Mouse (Mus musculus) stomach, postnatal 0 days (tissue): Measurements from ENCODE around the gene Vangl1. TPM values are rescaled to one million over a fixed set of nuclear protein-coding genes. Genes with fewer than 3 reads are reported as not detected.

Experiments used
- ATAC-seq: fragments of 200-750 bp; cut with Nextera tagmentation; 2 replicates; pipeline ENCODE4 v1.8.0; 2017; ENCODE audit not compliant: low FRiP score, low TSS enrichment
- DNase-seq: peaks from one replicate; pipeline ENCODE4 v3.0.0-alpha.2; 2016; ENCODE audit warnings: low spot score
- H3K27ac ChIP-seq: fragments of 300-500 bp; sonication (generic); replicated peaks from 2 replicates; pipeline ENCODE4 v1.5.1; 2014; ENCODE audit warnings: mild to moderate bottlenecking, control low read depth
- H3K27me3 ChIP-seq: fragments of 300-500 bp; sonication (generic); 2 replicates; pipeline ENCODE4 v1.6.1; 2014; ENCODE audit warnings: low read length; ENCODE audit not compliant: control insufficient read depth, insufficient read depth
- H3K36me3 ChIP-seq: fragments of 300-500 bp; sonication (generic); 2 replicates; pipeline ENCODE4 v1.6.1; 2014; ENCODE audit warnings: low read length, mixed read lengths; ENCODE audit not compliant: control insufficient read depth, insufficient read depth
- H3K4me1 ChIP-seq: fragments of 300-500 bp; sonication (generic); replicated peaks from 2 replicates; pipeline ENCODE4 v1.6.1; 2014; ENCODE audit warnings: antibody characterized with exemption; ENCODE audit not compliant: control insufficient read depth, insufficient read depth
- H3K4me2 ChIP-seq: fragments of 300-500 bp; sonication (generic); replicated peaks from 2 replicates; pipeline ENCODE4 v1.6.1; 2014; ENCODE audit warnings: low read depth, mild to moderate bottlenecking, control low read depth, moderate library complexity
- H3K4me3 ChIP-seq: fragments of 300-500 bp; sonication (generic); 2 replicates; pipeline ENCODE4 v1.5.1; 2014; ENCODE audit warnings: low read depth, low read length, control low read depth
- H3K9ac ChIP-seq: fragments of 300-500 bp; sonication (generic); 2 replicates; pipeline ENCODE4 v1.6.1; 2014; ENCODE audit warnings: mild to moderate bottlenecking, low read length, control low read depth, mixed read lengths
- H3K9me3 ChIP-seq: fragments of 300-500 bp; sonication (generic); 2 replicates; pipeline ENCODE4 v1.6.1; 2016; ENCODE audit warnings: low read length; ENCODE audit not compliant: control insufficient read depth
- CTCF ChIP-seq: IDR thresholded peaks from 2 replicates; pipeline ENCODE4 v1.5.1; 2016; ENCODE audit warnings: antibody characterized with exemption, low read depth, mild to moderate bottlenecking, moderate library complexity
- EP300 ChIP-seq: optimal IDR thresholded peaks from 2 replicates; pipeline ENCODE3; 2016; ENCODE audit warnings: antibody characterized with exemption
- WGBS: fragments of 180-500 bp; shearing (Covaris S2); extraction: QIAGEN DNeasy Blood & Tissue Kit; methylation state at CpG from one replicate; pipeline ENCODE4 v1.1.7; 2014; 5-methylcytosine and 5-hydroxymethylcytosine counted together
- polyA plus RNA-seq: library from polyadenylated mRNA; unstranded; fragments of >200 nt; fragmentation: Nextera tagmentation; extraction: Ambion mirVana; gene quantifications from 2 replicates; pipeline ENCODE4 v1.2.1, GENCODE M21; 2015

Gene Vangl1
- polyA plus RNA-seq, 1 experiment from 2014 or later = 14.1 TPM

DNA sequence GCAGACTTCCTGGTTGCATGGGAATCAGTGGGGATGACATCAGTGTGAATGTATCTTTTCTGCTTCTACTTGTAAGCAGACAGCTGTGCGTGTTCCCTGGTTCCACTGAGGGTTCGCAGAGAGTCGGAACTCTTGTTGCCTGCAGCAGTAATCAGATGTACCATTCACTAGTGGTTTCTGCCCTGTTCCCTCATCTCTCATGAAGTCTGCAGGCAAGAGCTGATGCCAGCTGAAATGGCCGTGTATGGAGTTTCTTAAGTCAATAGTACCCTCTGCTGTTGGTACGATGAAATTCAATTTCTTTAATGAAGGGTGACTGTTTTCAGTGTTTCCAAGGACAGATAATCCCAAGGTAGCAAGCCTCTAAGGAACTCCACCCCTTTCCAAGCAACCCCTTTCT, 38.4 kb upstream of the Vangl1 start:
- WGBS = 45% methylated on average over 5 of the region's 5 CpGs
- ATAC-seq (peak; percentile 56; the same call in 1 of the 2 replicates), DNase-seq (peak; percentile 19)

DNA sequence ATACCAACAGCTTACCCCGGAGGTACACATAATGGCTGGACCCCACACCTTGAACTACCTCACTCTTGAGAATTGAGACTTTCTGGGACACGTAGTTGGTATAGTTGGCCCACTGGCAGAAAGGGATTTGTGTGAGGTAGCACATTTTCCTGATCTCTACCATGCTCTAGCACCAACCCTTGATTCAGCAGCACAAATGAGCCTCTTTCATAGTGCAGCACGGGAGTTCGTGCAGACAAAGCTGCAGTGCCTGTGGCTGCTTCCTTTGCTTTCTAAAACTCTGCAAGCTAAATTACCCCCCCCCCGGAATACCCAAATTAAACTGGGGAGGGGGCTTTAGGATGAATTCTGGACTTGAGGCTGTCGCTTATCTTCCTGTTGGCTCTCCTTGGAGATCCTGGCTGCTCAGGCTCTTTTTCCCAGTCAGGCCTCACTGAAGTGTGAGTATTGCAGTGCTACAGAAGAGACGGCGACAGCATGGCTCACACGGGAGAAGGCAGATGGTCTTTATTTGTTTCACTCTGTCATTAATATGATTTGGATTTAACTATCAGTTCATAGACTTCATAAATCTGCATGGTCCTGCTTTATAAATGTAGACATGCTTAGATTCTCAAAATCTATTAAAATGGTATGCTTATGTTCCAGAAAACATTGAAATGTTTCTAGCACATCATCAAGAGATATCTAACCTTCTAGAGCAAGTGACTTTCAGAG, 27.1 kb upstream of the Vangl1 start:
- no peaks in the 10 kb centered on the region for H3K4me1 ChIP-seq
- no peak for ATAC-seq
- H3K9me3 ChIP-seq = no peaks in the 10 kb centered on the region
- DNase-seq = no peak
- H3K27ac ChIP-seq = no peak overlapping the region
- no peak overlapping the region for H3K9ac ChIP-seq
- 83% methylated on average over 9 of the region's 9 CpGs for WGBS
- no peak overlapping the region for H3K4me3 ChIP-seq
- no peaks in the 10 kb centered on the region for H3K36me3 ChIP-seq
- TF ChIP-seq CTCF (no peak), EP300 (no peak)
- no peak overlapping the region for H3K4me2 ChIP-seq
- no peaks in the 10 kb centered on the region for H3K27me3 ChIP-seq

More for the DNA sequence above, 38.4 kb upstream of the Vangl1 start:
- Histone ChIP-seq H3K27ac (no peak overlapping the region), H3K9me3 (no peaks in the 10 kb centered on the region), H3K27me3 (no peaks in the 10 kb centered on the region), H3K36me3 (no peaks in the 10 kb centered on the region), H3K4me2 (no peak overlapping the region), H3K9ac (no peak overlapping the region), H3K4me1 (no peaks in the 10 kb centered on the region), H3K4me3 (no peak overlapping the region)
- no peak for TF ChIP-seq EP300
- peak; percentile 80 for TF ChIP-seq CTCF

DNA sequence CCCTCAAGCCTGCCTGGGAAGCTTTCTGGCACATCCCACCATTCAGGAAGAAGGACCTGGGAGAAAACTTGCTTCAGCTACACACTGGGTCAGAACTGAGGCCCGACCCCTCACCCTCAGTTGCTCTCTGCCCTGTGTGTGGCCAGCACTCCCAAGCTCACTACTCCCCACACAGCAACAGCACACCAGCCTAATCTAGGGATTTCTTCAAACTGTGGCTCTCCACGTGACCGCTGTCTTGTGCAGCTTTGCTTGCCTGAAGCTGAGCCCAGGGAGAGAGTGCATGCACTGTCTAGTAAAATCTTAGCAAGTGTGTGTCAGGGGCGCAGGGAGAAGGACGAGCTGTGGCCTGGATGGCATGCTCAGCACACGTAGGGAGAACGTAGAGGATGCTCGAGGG, 18.3 kb upstream of the Vangl1 start:
- Histone ChIP-seq H3K27ac (no peak overlapping the region), H3K9me3 (no peaks in the 10 kb centered on the region), H3K4me3 (no peak overlapping the region), H3K4me2 (no peak overlapping the region), H3K36me3 (no peaks in the 10 kb centered on the region), H3K4me1 (no peaks in the 10 kb centered on the region), H3K27me3 (no peaks in the 10 kb centered on the region), H3K9ac (no peak overlapping the region)
- ATAC-seq (no peak), DNase-seq (no peak)
- TF ChIP-seq CTCF (no peak), EP300 (no peak)
- WGBS = 85% methylated on average over 8 of the region's 8 CpGs

DNA sequence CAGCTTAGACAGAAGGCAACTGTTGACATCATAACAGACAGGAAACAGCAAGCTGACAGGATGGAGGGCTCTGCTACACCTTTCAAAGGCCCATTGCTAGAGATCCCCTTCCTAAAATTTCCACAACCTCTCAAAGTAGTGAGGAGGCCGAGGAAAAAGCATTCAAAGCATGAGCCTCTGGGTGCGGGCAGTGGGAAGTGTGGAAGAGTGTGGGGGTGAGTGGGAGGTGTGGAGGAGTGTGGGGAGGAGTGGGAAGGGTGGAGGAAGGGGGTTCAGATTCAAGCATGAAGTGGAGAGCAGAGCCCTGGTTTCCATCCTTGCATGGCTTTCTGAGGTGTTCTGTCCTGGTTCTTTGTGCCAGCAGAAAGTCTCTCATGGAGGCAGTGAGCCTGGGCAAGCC, 13.8 kb upstream of the Vangl1 start:
- H3K27ac ChIP-seq = no peak overlapping the region
- WGBS = 84% methylated on average over 2 of the region's 2 CpGs
- DNase-seq = no peak

DNA sequence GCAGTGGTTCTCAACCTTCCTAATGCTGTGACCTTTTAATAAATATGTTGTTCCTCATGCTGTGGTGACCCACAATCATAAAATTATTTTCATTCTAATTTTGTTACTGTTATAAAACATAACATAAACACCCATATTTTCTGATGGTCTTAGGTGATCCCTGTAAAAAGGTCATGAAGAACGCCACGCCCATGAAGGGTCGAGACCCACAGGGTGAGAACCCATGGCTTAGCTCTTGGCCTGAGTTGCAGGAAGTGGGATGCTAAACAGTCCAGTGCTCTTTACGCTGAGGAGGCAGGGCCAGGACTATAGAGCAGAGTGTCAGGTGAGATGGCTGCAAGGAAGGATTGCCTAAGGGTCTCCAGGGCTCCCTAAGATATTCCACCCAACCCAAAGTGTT, 10.2 kb upstream of the Vangl1 start:
- Histone ChIP-seq H3K9me3 (no peaks in the 10 kb centered on the region), H3K27me3 (no peaks in the 10 kb centered on the region), H3K4me2 (no peak overlapping the region), H3K4me1 (no peaks in the 10 kb centered on the region), H3K36me3 (no peaks in the 10 kb centered on the region), H3K9ac (no peak overlapping the region), H3K27ac (no peak overlapping the region), H3K4me3 (no peak overlapping the region)
- ATAC-seq (no peak), DNase-seq (no peak)
- TF ChIP-seq CTCF (no peak), EP300 (no peak)
- 79% methylated on average over 4 of the region's 4 CpGs for WGBS

More for the DNA sequence above, 13.8 kb upstream of the Vangl1 start:
- Histone ChIP-seq H3K36me3 (no peaks in the 10 kb centered on the region), H3K4me2 (no peak overlapping the region), H3K4me3 (no peak overlapping the region), H3K27me3 (no peaks in the 10 kb centered on the region), H3K9me3 (no peaks in the 10 kb centered on the region), H3K9ac (no peak overlapping the region), H3K4me1 (no peaks in the 10 kb centered on the region)
- no peak for TF ChIP-seq CTCF
- no peak for ATAC-seq

DNA sequence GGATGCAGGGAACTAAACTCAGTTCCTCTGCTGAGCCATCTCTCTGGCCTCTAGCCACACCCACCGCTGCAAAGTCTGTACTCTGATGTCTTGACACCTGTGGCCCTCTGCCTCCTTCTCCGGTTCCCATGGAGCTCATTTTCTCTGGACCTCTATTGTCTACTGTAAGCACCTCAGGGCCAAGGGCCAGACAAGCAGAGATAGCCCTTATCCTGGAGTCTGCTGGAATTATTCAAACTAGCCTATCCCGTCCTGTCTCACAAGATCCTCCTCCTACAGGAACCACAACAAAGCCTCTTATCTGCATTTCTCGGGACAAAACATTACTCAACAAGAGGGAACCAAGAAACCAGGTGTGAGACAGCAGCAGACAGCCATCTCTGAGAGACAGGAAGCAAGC, 9.8 kb upstream of the Vangl1 start:
- TF ChIP-seq CTCF = no peak
- no peak for TF ChIP-seq EP300
- WGBS = 44% methylated on average over 4 of the region's 4 CpGs
- no peaks in the 10 kb centered on the region for H3K9me3 ChIP-seq
- no peak overlapping the region for H3K9ac ChIP-seq
- no peaks in the 10 kb centered on the region for H3K4me1 ChIP-seq
- ATAC-seq (no peak), DNase-seq (no peak)
- H3K36me3 ChIP-seq = no peaks in the 10 kb centered on the region
- H3K27ac ChIP-seq = no peak overlapping the region
- H3K27me3 ChIP-seq = no peaks in the 10 kb centered on the region
- H3K4me3 ChIP-seq = no peak overlapping the region
- no peak overlapping the region for H3K4me2 ChIP-seq
